Mouse (Mus musculus) frontal cortex, adult (tissue): Measurements from ENCODE around the gene Dtd2.

ENCODE experiments used
- ATAC-seq: cut with Nextera tagmentation; 2 replicates; pipeline ENCODE4 v1.9.2; 2017; ENCODE audit warnings: mild to moderate bottlenecking, moderate library complexity, mixed read lengths; ENCODE audit not compliant: low TSS enrichment

The Dtd2 gene

DNA sequence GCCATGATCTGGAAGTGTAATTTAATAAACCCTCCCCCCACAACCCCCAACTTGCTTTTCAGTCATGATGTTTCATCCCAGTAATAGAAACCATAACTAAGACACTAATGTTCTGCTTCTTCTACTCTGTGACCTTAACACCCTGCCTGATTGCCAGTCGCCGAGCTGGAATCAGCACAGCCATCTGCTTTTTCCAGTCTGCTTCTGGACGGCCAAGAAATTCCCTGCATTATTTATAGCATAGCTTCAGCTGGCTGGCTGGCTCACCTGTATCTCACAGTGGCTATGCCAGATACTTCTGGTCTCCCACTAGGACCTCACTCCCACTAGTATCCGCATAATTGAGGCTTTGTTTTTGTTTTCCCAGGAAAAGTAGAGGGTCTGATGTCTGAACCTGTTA is 20.5 kb downstream of the Dtd2 start:
- ATAC-seq, result no peak

DNA sequence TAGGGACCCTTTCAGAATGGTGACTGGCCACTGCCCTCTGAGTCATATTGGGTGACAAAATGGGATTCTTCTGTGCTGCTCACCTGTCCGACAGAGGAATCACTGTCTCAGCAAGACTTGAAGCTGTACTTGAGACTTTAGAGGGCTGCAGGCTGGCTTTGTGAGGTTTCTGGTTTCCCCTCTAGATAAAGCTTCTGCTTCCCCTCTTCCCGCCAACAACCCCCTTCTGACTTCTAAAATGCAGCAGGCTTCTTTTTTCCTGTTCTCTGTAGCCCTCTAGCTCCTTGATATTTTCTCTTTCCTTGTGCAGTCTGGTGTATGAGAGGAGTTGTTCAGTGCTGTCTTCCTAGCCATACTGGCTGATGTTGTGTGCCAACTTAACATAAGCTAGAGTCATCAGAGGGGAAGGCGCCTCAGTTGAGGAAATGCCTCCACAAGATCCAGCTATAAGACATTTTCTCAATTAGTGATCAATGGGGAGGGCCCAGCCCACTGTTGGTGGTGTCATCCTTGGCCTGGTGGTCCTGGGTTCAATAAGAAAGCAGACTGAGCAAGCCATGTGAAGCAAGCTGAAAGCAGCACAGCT is 21.0 kb downstream of the Dtd2 start:
- no peak for ATAC-seq

GRCm38 (mm10) chr12:51983625-51984024 is 22.7 kb downstream of the Dtd2 start:
- no peak for ATAC-seq

GRCm38 (mm10) chr12:51976531-51976930 is 29.8 kb downstream of the Dtd2 start:
- no peak for ATAC-seq

DNA sequence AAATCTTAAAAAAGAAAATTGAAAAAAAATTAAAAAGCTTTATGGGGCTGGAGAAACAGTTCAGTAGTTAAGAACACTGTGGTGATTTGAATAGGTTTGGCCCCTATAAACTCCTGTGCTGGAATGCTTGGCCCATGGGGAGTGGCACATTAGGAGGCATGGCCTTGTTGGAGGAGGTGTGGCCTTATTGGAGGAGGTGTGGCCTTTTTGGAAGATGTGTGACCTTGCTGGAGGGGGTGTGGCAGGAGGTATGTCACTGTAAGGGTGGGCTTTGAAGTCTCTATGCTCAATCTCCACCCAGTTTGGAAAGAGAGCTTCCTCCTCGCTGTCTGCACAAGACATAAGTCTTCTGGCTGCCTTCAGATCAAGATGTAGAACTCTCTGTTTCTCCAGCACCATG is 31.9 kb downstream of the Dtd2 start:
- no peak for ATAC-seq

DNA sequence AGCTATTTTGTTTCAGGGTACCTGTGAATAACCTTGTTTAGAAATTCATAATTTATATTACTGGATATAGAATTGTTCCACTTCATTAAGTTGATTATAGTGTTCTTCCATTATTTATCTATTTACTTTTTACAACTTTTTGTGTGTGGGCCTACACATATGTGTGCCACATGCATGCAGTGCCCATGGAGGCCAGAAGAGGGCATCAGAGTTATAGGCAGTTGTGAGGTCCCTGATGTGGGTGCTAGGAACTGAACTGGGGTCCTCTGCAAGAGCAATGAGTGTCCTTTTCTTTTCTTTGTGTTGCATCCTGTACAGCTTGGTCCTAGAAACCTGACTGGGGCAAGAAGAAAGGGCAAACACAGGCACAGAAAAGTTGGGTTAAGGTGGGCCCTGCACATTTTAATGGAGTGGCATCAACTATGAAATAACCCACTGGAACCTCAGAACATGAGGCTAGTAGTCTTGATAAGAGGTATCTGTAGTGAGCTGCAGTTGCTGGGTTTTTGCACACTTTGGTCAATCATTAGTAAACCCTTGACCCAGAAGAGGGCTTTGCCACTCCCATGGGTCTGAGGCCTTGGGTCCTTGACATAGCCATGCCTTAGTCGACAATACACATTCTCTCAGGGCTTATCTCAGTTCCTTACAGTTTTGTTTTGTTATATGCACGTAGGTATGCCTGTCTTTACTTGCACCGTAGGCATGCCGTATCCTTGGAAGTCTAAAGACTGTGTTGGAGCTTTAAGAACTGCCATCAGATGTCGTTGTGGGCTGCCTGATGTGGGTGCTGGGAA is 33.8 kb downstream of the Dtd2 start:
- no peak for ATAC-seq

DNA sequence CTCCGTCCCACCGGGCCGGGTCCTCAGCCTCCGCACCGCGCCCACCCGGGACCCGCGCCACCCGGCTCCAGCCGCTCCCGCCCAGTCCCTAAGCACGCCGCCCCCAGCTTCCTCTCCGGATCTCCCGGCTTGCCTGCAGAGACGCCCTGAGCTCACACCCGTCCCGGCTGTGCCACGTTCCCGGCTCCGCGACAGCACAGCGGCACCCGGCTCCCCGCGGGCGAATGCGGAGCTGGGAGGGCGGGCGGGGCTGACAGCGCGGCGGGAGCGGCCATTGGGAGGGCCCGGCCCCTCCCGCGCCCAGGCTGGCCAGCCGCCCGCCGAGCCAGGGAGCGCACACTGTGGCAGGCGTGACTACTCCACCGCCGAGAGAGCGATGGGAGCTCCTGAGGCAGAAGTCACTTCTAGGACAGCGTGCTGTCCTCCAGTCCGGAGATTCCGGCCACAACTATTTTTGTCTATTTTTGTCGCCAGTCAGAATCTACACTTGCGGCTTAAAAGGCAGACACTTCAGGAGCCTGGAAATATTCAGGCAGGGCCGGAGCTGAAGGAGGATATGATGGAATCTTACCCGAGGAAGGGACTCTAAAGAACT is 35.1 kb downstream of the Dtd2 start, which contains the start of gene Heatr5a:
Gene Heatr5a, minus strand, starts transcription at position 252 of the 595 bp plus-strand sequence.
- ATAC-seq, result peak; percentile 98

GRCm38 (mm10) chr12:51970352-51971069 is 35.8 kb downstream of the Dtd2 start:
- no peak for ATAC-seq

DNA sequence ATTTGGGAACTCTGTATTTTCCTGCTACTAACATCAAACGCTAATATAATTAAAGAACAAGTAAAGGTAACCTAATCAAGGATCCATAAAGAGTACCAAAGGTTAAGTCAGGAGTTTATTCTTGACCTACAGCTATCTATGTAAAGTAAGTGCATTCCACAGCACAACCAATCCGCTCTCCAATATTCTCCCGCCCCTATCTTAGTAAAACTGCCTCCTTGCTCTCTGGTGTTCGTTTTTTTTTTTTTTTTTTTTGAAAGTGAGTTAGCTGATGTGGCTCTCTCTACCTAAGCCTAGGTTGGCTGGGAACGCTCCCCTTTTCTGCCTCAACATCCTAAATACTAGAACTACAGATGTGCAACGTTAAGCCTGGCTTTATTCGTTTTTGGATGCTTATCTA is 36.4 kb downstream of the Dtd2 start:
- ATAC-seq, result no peak

- ATAC-seq, result no peak
Measured at GRCm38 (mm10) chr12:51969092-51969491, 37.2 kb downstream of the Dtd2 start.

DNA sequence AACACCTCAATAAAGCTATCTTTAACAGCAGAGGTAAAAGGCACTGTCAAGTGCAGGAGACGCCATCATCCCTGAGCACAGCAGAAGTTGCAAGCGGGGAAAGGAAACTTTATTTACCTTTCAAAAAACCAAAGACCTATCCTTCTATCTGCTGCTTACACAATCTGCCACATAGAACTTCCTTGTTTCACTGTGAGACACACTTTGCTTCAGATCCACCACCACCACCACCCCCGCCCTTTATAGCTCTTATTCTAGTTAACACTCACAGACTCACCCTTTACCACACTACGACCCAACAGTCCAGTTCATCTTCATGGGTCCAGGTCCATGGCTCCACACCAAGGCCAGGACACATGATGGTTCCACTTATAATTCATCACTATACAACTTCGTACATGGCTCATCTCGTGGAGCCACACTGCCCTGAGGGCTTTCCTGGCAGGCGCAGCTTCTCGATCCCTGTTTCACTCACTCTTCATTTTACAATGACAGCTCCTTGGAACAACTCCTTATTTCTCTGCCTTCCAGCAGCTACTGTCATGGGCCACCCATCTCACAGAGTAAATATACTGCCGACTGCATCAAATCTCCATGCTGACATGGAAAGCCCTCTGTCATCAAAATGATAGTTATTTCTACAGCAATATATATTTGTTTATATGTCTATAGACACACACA is 38.2 kb downstream of the Dtd2 start:
- ATAC-seq, result no peak

DNA sequence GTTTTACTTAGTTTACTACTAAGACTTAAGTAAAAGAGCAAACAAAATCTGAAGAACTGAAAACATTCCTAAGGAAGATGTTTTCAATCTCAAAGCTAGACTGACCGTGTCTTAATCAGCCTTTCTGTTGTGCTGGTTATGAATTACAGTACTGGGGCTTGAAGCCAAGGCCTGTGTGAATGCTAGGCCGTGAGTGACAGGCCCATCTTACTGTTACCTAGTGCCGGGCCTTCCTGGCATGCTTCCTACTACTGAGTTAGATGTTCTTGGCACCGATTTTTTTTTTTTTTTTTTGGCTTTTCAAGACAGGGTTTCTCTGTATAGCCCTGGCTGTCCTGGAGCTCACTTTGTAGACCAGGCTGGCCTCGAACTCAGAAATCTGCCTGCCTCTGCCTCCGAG is 48.7 kb downstream of the Dtd2 start:
- ATAC-seq, result no peak

- ATAC-seq, result peak; percentile 85
Measured at GRCm38 (mm10) chr12:51952309-51952708, 54.0 kb downstream of the Dtd2 start.

DNA sequence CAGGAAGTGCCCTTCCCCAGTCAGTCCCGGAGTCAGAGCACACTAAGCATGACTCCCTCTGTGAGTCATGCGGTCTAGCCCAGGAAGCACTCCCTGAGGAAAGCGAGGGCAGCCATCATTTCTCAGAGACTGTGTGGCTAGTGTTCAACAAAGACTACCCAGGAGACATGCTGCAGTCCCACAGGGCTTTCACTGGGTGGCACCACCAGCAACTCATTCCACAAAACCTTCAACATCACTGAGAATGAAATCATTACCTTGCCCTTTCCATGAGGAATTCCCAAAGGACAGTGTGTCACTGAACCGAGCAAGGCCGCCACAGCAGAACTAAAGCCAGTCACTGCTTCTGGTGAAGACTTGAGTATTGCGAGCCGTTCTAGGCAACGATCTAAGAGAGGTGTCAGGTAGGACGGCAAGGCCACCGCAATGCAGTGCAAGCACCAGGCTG is 58.8 kb downstream of the Dtd2 start:
- peak; percentile 97 for ATAC-seq

- ATAC-seq, result no peak
Measured at GRCm38 (mm10) chr12:51945331-51945730, 61.0 kb downstream of the Dtd2 start.

- ATAC-seq, result no peak
Measured at GRCm38 (mm10) chr12:51939848-51940247, 66.5 kb downstream of the Dtd2 start.
